Mouse (Mus musculus) liver, adult 2 months (tissue): ENCODE results near the gene Mlx. TPM values are rescaled to one million over a fixed set of nuclear protein-coding genes. Genes with fewer than 3 reads are reported as not detected.
A peak's percentile ranks its signal among the peaks of the same experiment; 100 is the strongest.

Source experiments
- DNase-seq: peaks from one replicate; pipeline ENCODE4 v3.0.0-alpha.2; 2011; ENCODE audit warnings: low read depth, low spot score; ENCODE audit errors: extremely low read depth
- H3K27ac ChIP-seq: fragments of 200-500 bp; replicated peaks from 2 replicates; pipeline ENCODE4 v1.5.1; 2012; ENCODE audit warnings: low read depth, mild to moderate bottlenecking, control low read depth, inconsistent platforms, low read length; ENCODE audit not compliant: insufficient read depth
- H3K27me3 ChIP-seq: fragments of 200-500 bp; 2 replicates; pipeline ENCODE4 v1.6.1; 2012; ENCODE audit warnings: mild to moderate bottlenecking, moderate library complexity, low read length, inconsistent platforms; ENCODE audit not compliant: control insufficient read depth, insufficient read depth
- H3K36me3 ChIP-seq: fragments of 200-500 bp; 2 replicates; pipeline ENCODE4 v1.6.1; 2012; ENCODE audit warnings: low read length, inconsistent platforms; ENCODE audit not compliant: control insufficient read depth, insufficient read depth
- H3K4me1 ChIP-seq: fragments of 200-500 bp; 2 replicates; pipeline ENCODE4 v1.6.1; 2011; ENCODE audit warnings: low read length; ENCODE audit not compliant: control insufficient read depth, insufficient read depth
- H3K4me3 ChIP-seq: fragments of 200-500 bp; 2 replicates; pipeline ENCODE4 v1.5.1; 2011; ENCODE audit warnings: low read depth, mild to moderate bottlenecking, control low read depth, low read length, moderate library complexity; ENCODE audit not compliant: insufficient read depth
- H3K79me2 ChIP-seq: fragments of 200-500 bp; 2 replicates; pipeline ENCODE4 v1.6.1; 2012; ENCODE audit warnings: inconsistent platforms, mild to moderate bottlenecking, low read length, moderate library complexity; ENCODE audit not compliant: control insufficient read depth, insufficient read depth
- H3K9ac ChIP-seq: fragments of 200-500 bp; 2 replicates; pipeline ENCODE4 v1.6.1; 2012; ENCODE audit warnings: low read depth, mild to moderate bottlenecking, control low read depth, inconsistent platforms, low read length
- CTCF ChIP-seq: fragments of 200-500 bp; IDR thresholded peaks from 2 replicates; pipeline ENCODE4 v1.5.1; 2011; ENCODE audit warnings: low read depth, low read length, control low read depth
- POLR2A ChIP-seq: fragments of 200-500 bp; IDR thresholded peaks from 2 replicates; pipeline ENCODE4 v1.6.1; 2011; ENCODE audit warnings: low read length, control low read depth; ENCODE audit not compliant: insufficient read depth; ENCODE audit errors: extremely low read depth
- WGBS: fragments of 180-500 bp; shearing (Covaris S2); methylation state at CpG from one replicate; pipeline ENCODE4 v1.1.7; 2018; 5-methylcytosine and 5-hydroxymethylcytosine counted together
- polyA plus RNA-seq: library from polyadenylated mRNA; depleted of rRNA; stranded (reverse); fragments of >200 nt; gene quantifications from 2 replicates; pipeline ENCODE4 v1.2.3, GENCODE M21; 2012
- total RNA-seq: library from RNA; depleted of rRNA; stranded (reverse); fragments of >200 nt; gene quantifications from 2 replicates; pipeline ENCODE4 v1.2.3, GENCODE M21; 2014

The Mlx gene
- total and polyA plus RNA-seq, 2 experiments: 33.5 to 34.8 TPM

- H3K79me2 ChIP-seq: no peaks in the 10 kb centered on the region
- TF ChIP-seq POLR2A: no peak
- TF ChIP-seq CTCF: no peak
- H3K27ac ChIP-seq: no peak overlapping the region
- peaks cover 10% of the 10 kb centered on the region for H3K4me1 ChIP-seq
- H3K9ac ChIP-seq: no peak overlapping the region
- no peaks in the 10 kb centered on the region for H3K27me3 ChIP-seq
- no peak overlapping the region for H3K4me3 ChIP-seq
- no peak for DNase-seq
- 24% methylated on average over 1 of the region's 1 CpGs for WGBS
- peaks cover 32% of the 10 kb centered on the region for H3K36me3 ChIP-seq
Measured at GRCm38 (mm10) chr11:101089931-101090330, 2.9 kb downstream of the Mlx start.

GRCm38 (mm10) chr11:101094930-101095313, 7.8 kb downstream of the Mlx start:
- Histone ChIP-seq H3K27ac (no peak overlapping the region), H3K79me2 (no peaks in the 10 kb centered on the region), H3K36me3 (peaks cover 48% of the 10 kb centered on the region), H3K4me1 (no peaks in the 10 kb centered on the region), H3K4me3 (peak overlapping the region; percentile 43; the same call in 1 of the 2 replicates), H3K27me3 (no peaks in the 10 kb centered on the region), H3K9ac (peak overlapping the region; percentile 36; the same call in 1 of the 2 replicates)
- DNase-seq: no peak
- WGBS: 4% methylated on average over 18 of the region's 18 CpGs
- TF ChIP-seq POLR2A (no peak), CTCF (no peak)

- peak within 1 kb of the TSS; percentile 96 for H3K27ac ChIP-seq
- no peaks in the 10 kb centered on the region for H3K79me2 ChIP-seq
- no peaks in the 10 kb centered on the region for H3K4me1 ChIP-seq
- peak; percentile 83 for DNase-seq
- peak within 1 kb of the TSS; percentile 94 for H3K9ac ChIP-seq
- H3K27me3 ChIP-seq: no peaks in the 10 kb centered on the region
- under 1% methylated on average over 43 of the region's 43 CpGs for WGBS
- H3K4me3 ChIP-seq: peak within 1 kb of the TSS; percentile 88
- TF ChIP-seq CTCF (peak; percentile 87), POLR2A (0 out of 2 replicates have a peak, but pooled peaks have one; percentile 69)
- H3K36me3 ChIP-seq: peaks cover 48% of the 10 kb centered on the region
Measured at GRCm38 (mm10) chr11:101095314-101096024, 8.4 kb downstream of the Mlx start, which contains the start of gene Psmc3ip. TSS of gene Psmc3ip (minus strand) at chr11:101095436.

- DNase-seq: no peak
Measured at GRCm38 (mm10) chr11:101098231-101098630, 11.2 kb downstream of the Mlx start.

GRCm38 (mm10) chr11:101103011-101103410, 15.9 kb downstream of the Mlx start:
- peaks cover 6% of the 10 kb centered on the region; the same call in 1 of the 2 replicates for H3K79me2 ChIP-seq
- no peaks in the 10 kb centered on the region for H3K4me1 ChIP-seq
- TF ChIP-seq CTCF (no peak), POLR2A (no peak)
- H3K27me3 ChIP-seq: no peaks in the 10 kb centered on the region
- H3K9ac ChIP-seq: no peak overlapping the region
- DNase-seq: no peak
- peaks cover 65% of the 10 kb centered on the region for H3K36me3 ChIP-seq
- H3K4me3 ChIP-seq: no peak overlapping the region
- 87% methylated on average over 5 of the region's 5 CpGs for WGBS
- no peak overlapping the region for H3K27ac ChIP-seq

More at GRCm38 (mm10) chr11:101098231-101098630, 11.2 kb downstream of the Mlx start:
- Histone ChIP-seq H3K27ac (no peak overlapping the region), H3K4me1 (no peaks in the 10 kb centered on the region), H3K9ac (no peak overlapping the region), H3K79me2 (no peaks in the 10 kb centered on the region), H3K36me3 (peaks cover 52% of the 10 kb centered on the region), H3K4me3 (no peak overlapping the region), H3K27me3 (no peaks in the 10 kb centered on the region)
- TF ChIP-seq POLR2A: no peak
- no peak for TF ChIP-seq CTCF
- 93% methylated on average over 8 of the region's 8 CpGs for WGBS

GRCm38 (mm10) chr11:101109351-101109750, 22.3 kb downstream of the Mlx start:
- peaks cover 18% of the 10 kb centered on the region for H3K36me3 ChIP-seq
- no peak overlapping the region for H3K27ac ChIP-seq
- DNase-seq: peak; percentile 55
- peaks cover 31% of the 10 kb centered on the region; the same call in 1 of the 2 replicates for H3K79me2 ChIP-seq
- H3K9ac ChIP-seq: no peak overlapping the region
- peaks cover 11% of the 10 kb centered on the region for H3K4me1 ChIP-seq
- TF ChIP-seq CTCF (no peak), POLR2A (no peak)
- no peaks in the 10 kb centered on the region for H3K27me3 ChIP-seq
- H3K4me3 ChIP-seq: no peak overlapping the region
- 21% methylated on average over 4 of the region's 4 CpGs for WGBS
